Mouse (Mus musculus): ENCODE data around the gene Lrrc58.
A peak's percentile ranks its signal among the peaks of the same experiment; 100 is the strongest.

DNA sequence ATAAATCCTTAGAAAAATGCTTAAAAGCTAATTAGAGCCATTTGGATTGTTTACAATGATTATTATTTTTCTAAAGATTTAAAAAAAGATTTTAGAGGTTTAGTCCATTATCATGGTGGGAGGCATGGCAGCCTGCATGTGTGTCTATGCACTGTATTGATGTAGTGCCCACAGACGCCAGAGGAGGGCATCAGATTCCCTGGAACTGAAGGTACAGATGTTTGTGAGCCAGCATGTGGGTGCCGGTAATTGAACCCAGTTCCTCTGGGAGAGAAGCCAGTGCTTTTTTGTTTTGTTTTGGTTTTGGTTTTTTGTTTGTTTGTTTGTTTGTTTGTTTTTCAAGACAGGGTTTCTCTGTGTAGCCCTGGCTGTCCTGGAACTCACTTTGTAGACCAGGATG lies 61.4 kb downstream of the Lrrc58 start:
- TF ChIP-seq POLR2A (IDR thresholded peaks at IDR 0.05; ENCODE audit: control insufficient read depth in 1 of 2, insufficient read depth in 1 of 2, low read depth in 1 of 2, low read length in 2 of 2, poor library complexity in 1 of 2) (no peak), POLR2AphosphoS5 (IDR thresholded peaks at IDR 0.05; ENCODE audit: borderline replicate concordance, low read depth, low read length) (no peak), CTCF (IDR thresholded peaks at IDR 0.05 in 2 of 3, conservative IDR thresholded peaks at IDR 0.05 in 1 of 3; ENCODE audit: control insufficient read depth in 1 of 3, insufficient read depth in 1 of 3, low read depth in 2 of 3, low read length in 3 of 3, poor library complexity in 1 of 3, severe bottlenecking in 1 of 3) (peak in 1 of 3 experiments; percentile 4; a peak in 1 of 6 replicates), E2F4 (IDR thresholded peaks at IDR 0.05; ENCODE audit: borderline replicate concordance, low read depth, low read length) (no peak), EP300 (IDR thresholded peaks at IDR 0.05; ENCODE audit: low read depth in 1 of 2, low read length in 2 of 2) (no peak), GATA1 (IDR thresholded peaks at IDR 0.05; ENCODE audit: low read depth, low read length) (no peak), MYC (IDR thresholded peaks at IDR 0.05; ENCODE audit: low read depth, low read length) (no peak), ELF1 (IDR thresholded peaks at IDR 0.05; ENCODE audit: low read depth, low read length) (no peak), CHD2 (IDR thresholded peaks at IDR 0.05; ENCODE audit: low read length) (no peak), MEF2A (IDR thresholded peaks at IDR 0.05; ENCODE audit: extremely low read depth, insufficient replicate concordance, low read depth, low read length, poor library complexity, severe bottlenecking) (no peak), NELFE (IDR thresholded peaks at IDR 0.05; ENCODE audit: low read depth, low read length) (no peak)
